Mouse (Mus musculus) brain, embryonic 14.5 days (tissue): ENCODE results near the gene Palld.

ENCODE experiments used
- CTCF ChIP-seq: fragments of 200-500 bp; IDR thresholded peaks from 2 replicates; pipeline ENCODE4 v1.5.1; 2012; ENCODE audit warnings: inconsistent platforms, mild to moderate bottlenecking, moderate library complexity, borderline replicate concordance; ENCODE audit not compliant: insufficient read depth, insufficient read length; ENCODE audit errors: extremely low read depth
- POLR2A ChIP-seq: fragments of 200-500 bp; IDR thresholded peaks from 2 replicates; pipeline ENCODE4 v1.6.1; 2012; ENCODE audit warnings: mild to moderate bottlenecking, inconsistent platforms, borderline replicate concordance; ENCODE audit not compliant: poor library complexity, insufficient read depth, insufficient read length, severe bottlenecking; ENCODE audit errors: extremely low read depth

- TF ChIP-seq CTCF (no peak), POLR2A (no peak)
Observed at GRCm38 (mm10) chr8:61562626-61563025, 339.9 kb downstream of the Palld start.
